Mouse (Mus musculus) ovary, postnatal 36 days (tissue): ENCODE data around the gene Crx.
"Not testable (repeated sequence)": the region's sequence is repeated elsewhere in the genome, so short reads cannot be mapped to it uniquely, and the experiment has no call there.

Experiments
- DNase-seq: peaks from one replicate; pipeline ENCODE4 v3.0.0; 2022; ENCODE audit warnings: low spot score, mixed read lengths

Gene Crx

DNA sequence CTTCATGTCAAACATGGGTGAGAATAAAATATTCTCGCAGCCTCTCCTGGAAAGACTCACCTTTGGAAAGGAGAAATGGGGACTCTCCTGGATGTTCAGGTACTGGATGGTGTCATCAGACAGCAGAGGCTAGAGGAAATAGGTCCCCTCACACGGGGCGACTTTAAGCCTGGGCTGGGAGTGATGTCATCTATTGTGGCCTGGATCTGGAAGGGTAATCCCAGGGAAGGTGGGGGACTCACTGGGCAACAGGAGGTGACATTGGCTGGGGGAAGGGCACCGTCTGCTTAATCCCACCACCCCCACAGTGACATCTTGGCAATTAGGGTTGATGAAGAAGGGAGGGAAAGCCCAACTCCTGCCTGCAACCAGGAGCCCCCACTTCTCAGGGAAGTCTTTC, at the start of gene Crx:
Gene Crx (minus strand): TSS at position 213 of the 400 bp plus-strand sequence.
- no peak for DNase-seq

DNA sequence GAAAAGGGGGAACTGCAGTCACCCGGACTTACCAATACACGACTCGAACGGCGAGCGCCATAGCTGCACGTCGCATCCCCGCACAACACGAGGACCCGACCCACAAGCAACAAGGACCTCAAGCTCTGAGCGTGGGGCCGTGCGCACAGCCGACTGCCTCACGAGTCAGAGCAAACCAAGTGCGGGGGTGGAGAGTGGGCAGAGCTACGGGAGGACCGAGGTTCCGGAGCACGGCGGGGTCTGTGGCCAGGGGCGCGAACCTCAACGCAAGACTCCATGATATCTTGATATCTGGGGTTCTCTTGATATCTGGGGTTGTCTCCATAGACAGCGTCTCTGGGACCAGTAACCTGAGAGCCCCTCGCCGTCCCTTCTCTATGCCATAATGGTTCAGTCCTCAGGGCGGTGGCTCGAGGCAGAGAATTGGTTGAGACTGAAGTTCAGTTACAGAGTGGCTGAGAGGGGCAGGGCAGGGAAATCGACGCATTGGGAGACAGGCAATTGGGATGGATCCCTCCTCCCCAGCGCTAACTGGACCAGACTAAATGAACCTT, 42.5 kb upstream of the Crx start, which contains the start of gene Selenow:
Gene Selenow (minus strand): TSS at position 183 of the 554 bp plus-strand sequence.
- peak; percentile 87 for DNase-seq

DNA sequence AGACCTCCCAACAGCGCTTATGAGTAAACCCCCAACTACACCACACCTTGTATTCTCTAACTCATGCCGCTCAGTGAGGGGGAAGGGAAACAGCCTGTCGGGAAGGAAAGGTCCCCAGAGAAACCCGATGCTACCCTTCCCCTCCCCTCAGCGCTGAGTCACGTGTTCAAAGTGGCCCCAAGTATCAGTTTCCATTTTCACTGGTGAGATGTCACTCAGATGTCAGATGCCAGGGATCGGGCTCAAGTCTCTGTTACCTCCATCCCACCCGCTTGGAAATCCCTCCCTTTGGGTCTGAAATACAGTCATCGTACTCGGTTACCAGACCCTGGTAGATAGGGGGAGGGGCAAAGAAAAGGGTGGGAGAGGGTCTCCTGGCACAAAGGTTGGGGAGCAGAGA, 42.0 kb upstream of the Crx start:
- DNase-seq = no peak

DNA sequence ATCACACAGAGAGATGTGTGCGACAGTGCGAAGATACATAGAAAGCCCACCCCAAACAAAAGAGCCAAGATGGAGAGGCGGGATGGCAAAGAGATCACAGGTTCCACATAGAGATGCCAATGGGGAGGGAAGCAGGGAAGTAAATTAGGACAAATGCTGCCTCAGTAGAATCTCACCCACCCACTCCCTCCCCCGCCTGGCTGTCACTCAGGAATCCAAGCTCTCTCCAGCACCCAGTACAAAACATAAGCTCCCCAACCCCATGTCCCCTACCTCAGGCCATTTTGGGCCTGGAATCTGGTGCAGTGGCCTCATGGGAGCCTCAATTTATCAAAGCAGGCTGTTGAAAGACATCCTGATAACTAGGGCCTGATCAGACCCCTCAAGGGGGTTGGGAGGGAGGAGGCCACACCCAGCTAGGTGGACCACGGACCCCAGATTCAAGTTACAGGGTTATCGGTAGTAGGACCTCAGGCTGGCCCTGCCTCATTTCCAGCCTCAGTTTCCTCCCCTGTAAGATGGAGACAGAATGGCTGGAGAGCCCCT, 41.0 kb upstream of the Crx start:
- DNase-seq = no peak

DNA sequence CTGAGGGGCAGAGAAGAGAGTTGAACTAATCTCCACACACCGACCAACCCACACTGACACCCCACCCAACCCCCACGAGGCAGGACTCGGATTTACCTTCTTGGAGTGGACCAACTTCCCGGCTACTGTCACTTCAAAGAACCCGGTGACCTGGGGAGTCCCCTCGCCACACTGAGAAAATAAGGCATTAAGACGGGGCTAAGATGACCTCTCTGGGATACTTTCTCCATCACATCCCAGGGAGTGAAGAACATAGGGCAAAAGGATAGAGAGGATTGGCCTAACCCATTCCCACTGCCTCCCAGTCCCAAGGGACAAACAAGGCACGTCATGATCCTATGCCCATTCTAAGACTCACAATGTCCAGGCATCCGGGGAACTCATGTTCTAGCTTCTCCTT, 40.2 kb upstream of the Crx start:
- DNase-seq = no peak

DNA sequence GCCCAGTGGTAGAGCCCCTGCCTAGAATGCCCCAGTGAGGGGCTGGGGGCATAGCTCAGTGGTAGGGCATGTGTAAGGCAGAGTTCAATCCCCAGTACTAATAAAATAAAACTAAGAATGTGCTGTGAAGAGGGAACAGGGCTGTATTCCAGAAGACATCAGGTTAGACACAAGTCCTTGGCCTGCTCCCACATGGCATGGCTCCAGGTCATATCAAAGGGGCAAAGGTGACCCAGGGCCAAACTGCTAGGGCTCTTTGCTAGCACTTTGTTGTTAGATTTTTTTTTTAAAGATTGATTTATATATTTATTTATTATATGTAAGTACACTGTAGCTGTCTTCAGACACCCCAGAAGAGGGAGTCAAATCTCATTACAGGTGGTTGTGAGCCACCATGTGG, 38.6 kb upstream of the Crx start:
- DNase-seq = no peak

DNA sequence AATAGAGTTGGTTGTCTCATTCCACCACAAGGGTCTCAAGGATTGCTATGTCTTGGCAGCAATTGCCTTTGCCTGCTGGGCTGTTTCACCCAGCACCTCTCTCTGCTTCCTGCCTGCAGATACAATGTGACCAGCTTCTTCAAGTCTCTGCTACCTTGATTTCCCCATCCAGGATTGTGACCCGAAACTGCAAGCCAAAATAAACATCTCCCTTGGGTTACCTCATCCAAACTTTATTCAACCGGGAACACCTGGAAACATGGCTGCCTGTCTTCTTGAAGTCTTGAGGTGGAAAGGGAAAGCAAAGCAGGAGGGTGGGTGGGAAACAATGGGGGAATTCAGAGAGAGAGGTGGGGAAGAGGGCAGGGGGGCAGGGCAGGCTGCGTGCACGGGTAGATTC, 37.2 kb upstream of the Crx start:
- DNase-seq = no peak

DNA sequence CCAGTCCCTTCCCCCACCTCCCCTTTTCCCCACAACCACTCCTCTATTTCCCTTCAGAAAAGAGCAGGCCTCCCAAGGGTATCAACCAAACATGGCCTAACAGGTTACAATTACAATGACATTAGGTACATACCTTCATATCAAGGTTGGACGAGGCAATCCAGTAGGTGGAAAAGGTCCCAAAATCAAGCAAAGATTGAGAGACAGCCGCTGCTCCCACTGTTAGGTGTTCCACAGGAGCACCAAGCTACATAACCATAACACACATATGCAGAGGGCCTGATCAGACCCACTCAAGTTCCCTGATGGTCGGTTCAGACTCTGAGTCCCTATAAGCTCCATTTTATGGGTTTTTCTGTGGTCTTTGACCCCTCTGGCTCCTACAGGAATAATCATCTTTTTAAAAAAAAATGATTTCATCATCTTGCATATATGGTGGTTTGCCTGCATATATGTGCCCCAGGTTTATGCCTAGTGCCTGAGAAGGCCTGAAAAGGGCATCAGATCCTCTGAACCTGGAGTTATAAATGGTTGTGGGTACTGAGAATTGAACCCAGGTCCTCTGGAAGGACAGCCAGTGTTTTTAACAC, 36.5 kb upstream of the Crx start:
- no peak for DNase-seq

DNA sequence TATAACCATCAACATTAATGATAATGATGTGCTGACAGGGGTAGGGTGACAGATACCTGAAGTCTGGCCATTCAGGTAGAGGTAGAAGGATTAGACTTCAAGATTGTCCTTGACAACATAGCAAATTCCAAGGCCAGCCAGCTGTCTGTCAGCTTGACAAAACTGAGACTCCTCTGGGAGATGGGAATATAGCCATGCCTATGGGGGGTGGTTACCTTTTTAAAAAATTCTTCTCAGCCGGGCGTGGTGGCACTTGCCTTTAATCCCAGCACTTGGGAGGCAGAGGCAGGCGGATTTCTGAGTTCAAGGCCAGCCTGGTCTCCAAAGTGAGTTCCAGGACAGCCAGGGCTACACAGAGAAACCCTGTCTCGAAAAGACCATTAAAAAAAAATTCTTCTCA, 35.9 kb upstream of the Crx start:
- not testable (repeated sequence) for DNase-seq

DNA sequence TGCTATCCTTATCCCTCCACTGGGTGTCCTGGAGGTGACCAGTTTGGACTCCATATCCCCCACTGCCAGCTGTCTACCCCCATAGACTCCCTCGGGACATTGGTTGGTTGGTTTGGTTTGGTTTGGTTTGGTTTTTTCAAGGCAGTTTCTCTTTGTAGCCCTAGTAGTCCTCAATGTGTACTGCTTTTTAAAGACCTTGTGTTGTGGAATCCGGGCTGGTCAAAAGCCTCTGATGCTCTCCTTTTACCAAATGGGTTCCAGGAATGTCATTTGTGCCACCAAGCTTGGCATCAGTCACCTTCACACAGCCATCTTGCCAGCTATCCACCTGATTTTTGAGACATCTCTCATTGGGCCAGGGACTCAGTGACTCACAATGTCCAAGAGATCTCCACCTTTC, 35.0 kb upstream of the Crx start:
- DNase-seq = no peak

DNA sequence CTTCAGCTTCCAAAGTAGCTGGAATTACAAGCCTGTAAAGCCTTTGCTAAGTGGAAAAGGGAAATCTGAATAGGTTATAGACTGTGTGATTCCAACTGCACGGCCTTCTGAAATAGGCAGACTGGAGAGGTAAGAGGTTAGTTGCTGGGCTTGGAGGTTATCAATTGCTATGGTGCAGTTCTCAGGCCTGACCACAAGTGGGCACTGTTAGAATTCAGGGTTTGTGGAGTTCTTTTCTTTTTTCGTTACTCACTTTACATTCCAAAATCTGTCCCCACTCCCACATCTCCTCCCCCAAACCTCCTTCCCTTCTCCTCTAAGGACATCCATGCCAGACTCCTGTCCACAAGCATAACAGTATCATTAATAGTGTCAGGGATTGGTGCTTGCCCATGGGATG, 34.5 kb upstream of the Crx start:
- DNase-seq = no peak

DNA sequence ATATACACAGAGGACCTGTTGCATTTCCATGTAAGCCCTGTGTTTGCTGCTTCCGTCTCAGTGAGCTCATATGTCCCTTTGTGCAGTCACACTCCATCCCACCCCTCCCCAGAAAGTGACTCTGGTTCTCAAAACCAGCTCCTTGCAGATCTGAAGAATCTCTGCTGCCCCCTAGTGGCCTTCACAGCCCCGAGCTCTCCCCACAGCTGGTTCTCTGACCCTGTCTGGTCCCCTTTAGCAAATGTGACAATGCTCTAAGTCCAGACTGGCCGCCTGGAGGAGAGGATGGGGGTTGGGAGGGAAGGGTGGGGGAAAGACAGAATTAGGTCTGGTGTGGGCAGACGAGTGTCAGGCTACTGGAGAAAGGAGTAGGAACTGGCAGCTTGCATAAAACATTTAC, 32.4 kb upstream of the Crx start:
- DNase-seq = peak; percentile 62

DNA sequence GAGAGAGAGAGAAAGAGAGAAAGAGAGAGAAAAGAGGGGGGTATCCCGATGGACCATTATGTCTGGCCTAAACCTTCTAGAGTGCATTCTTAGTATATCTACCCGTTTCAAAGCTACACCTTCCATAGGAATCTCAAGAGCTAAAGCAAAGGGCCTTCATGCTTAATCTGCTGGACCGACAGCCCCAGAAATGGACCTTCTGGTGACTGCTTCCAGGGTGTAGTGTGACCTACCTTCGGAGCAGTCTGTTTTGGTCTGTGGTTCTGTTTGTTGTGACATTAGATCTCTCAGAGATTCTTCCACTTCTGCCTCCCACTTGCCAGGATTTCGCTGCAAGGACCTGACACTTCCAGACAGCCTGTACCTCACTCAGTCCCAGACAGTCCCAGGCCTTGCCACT, 30.8 kb upstream of the Crx start:
- no peak for DNase-seq

DNA sequence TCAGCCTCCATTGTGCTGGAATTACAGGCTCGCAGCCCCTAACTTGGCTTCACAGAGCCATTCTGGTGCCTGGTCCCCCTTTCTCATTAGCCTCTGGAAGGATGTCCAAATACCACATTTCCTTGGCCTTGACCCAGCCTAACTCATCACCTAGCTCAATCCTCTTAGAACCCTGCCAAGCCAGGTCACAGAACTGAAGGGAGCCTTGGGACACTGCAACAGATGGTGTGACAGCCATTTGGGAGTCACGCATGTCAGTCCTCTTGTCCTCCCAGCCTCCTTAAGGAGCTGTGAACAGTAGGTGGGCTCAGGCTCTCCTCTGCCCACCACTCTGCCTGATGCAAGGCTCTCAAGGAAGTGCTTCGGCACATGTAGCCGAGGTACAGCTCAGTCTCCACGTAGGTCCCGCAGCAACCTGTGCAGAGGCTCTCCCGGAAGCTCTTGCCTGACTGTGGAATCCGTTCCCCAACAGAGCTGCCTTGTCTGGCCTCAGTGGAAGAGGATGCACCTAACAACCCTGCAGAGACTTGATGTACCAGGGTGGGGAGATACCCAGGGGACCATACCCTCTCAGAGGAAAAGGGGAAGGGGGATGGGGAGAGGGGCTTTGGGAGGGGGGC, 28.3 kb upstream of the Crx start:
- no peak for DNase-seq

DNA sequence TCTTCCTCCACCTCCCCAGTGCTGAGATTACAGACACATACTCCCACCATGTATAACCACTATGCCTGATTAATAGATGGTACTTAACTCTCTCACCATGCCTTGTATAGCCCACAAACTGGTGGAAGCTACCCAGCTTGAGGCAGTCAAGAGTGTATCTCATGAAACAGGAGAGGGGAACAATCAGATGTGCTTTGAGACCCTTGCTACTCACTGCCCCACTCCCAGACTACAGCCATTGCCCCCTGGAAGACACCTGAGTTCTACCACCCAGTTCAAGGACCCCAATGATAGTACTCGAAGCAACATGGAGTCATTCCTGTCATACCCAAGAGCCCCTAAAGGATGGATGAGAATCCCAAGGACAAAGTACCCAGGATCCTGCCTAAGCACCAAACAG, 26.8 kb upstream of the Crx start:
- DNase-seq = no peak

DNA sequence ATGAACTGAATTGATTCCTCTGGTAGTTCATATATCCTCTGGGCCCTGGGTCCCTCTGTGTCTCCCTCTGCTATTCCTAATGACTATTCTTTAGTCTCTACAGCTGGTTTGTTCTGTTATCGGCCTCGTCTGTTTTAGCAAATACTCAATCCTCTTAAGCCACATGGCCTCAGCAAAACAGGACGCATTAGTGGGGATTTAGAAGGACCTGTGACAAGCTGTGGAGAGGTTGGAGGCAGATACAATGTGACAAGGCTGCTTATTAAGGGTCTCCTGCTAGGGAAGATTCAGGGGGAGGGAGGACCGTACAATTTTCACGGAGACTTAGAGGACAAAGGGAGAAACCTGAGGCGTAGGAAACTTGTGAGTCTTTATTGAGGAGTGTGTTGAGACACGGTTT, 26.1 kb upstream of the Crx start:
- DNase-seq = no peak

DNA sequence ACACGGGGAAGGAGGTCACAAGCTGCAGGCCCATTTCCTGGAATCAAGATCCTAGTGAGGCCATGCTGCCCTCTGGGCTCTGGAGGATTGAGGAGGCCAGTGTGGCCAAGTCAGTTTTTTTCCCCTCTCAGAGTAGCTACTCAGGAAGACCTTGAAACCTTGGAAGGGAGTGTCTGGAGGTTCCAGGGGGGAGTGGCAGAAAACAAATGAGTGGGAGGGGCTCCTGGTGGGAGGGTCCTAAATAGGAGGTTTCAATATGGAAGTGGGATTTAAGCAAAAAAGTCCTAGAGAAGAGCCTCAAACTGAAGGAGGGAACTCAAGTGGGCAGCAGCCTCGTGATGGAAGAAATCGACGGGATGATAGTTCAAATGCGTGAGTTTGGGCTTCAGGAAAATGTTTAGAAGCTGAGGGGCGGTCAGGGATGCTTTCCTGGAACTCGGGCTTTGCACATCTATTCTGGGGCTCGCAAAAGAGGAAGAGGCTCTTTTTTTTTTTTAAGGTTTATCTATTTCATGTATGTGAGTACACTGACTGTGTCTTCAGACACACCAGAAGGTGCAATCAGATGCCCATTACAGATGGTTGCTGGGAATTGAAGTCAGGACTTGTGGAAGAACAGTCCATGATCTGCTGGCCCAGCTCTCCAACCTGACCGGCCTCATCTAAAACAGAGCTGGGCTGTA, 21.7 kb upstream of the Crx start:
- no peak for DNase-seq

DNA sequence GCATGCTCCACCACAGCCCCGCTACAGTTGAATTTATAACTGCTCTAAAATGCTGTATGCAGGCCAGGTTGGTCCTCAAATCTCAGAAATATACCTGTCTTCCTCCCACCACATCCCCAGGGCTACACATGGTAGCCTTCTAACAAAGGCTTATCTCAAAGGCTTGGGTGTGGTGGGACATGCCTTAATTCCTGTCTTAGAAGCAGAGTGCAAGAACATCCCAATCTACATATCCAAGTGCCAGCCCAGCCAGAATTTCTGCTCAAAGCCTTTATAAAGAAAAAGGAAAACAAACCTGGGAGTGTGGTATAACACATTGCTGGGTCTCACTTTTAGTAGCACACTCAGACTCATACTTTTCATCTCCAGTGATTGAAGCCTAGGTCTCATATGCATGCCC, 14.5 kb upstream of the Crx start:
- no peak for DNase-seq

DNA sequence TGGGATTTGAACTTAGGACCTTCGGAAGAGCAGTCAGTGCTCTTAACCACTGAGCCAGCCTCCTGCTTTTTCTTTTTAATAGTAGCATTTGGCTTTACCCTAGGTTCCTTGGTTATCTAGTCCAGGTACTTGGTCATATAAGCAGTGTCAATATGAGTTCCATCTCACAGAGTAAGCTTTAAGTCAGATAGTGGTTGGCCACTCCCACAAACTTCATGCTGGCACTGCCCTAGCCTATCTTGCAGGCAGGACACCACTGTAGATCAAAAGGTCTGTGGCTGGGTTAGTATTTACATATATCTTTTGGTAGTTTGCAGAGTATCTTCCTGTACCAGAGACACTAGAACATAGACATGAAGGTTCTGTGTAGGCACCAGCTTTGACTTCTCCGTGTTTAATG, 4.4 kb upstream of the Crx start:
- no peak for DNase-seq

DNA sequence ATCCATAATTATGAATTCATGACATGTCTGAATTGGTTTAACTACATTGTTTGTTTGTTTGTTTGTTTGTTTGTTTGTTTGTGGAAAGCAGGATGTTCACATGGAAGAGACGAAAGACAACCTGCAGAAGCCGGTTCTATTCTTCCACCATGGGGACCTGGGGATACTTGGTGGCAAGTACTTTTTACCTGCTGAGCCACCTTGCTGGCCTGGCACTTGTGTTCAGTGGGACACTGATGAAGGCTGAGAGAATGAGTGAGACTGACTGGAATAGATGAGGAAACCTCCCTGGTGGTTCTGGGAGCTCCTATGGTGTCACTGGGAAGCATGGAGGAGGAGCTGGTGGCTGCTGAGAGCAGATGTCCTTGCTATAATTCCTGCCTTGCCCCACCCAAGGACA, 2.5 kb upstream of the Crx start, which contains the start of gene Crxos:
Gene Crxos (plus strand): TSS at position 301 of the 400 bp plus-strand sequence.
- DNase-seq = no peak

DNA sequence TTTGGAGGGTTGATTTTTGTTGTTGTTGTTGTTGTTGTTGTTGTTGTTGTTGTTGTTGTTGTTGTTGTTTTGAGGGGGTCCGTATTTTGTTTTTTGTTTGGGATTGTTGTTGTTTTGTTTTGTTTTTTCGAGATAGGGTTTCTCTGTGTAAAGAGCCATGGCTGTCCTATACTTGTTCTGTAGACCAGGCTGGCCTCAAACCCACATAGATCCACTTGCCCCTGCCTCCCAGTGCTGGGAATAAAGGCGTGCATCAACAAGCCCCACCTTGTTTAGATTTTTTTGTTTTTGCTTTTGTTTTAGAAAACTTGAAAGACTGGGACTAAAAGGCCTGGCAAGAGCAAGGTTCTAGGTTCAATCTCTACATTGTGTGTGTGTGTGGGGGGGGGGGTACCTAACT, 2.1 kb upstream of the Crx start:
- DNase-seq = no peak

DNA sequence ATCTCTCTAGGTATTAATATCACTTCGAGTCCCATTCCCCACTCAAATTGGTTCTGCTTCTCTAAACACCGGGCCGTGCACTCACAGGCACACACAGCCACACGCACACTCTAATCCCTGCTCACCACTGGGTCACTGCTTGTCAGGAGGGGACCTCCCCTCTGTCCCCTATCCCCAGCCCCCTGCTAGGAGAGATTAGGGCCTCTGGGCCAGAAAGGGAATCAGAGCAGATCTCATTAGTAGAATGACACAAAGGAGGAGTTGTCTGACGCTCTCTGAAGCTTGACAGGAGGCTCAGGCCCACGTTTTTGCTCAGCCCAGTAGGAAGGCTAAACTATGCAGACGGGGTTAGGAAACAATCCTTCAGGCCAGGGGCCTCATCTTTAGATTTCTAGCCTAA, 1.6 kb upstream of the Crx start:
- DNase-seq = no peak

DNA sequence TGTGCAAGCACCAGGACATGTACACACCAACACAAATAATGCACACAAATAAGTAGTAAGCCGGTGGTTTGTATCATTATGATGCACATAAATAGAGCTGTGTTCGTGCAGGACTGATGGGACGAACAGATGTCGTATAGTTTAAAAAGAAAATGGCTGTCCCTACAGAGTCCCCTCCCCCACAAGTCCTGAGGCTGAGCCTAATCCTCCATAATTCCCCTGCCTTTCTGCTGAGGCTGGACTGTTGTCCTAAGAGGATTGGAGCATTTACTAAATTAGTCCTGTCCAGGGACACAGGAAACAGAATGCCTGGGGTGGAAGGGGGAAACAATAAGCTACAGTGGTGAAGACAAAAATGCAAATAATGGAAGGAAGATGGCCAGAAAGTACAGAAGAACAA, 15.7 kb downstream of the Crx start:
- no peak for DNase-seq
